Comparison of ENCODE assay signal across 20 mouse cellular contexts in the genomic region with DNA sequence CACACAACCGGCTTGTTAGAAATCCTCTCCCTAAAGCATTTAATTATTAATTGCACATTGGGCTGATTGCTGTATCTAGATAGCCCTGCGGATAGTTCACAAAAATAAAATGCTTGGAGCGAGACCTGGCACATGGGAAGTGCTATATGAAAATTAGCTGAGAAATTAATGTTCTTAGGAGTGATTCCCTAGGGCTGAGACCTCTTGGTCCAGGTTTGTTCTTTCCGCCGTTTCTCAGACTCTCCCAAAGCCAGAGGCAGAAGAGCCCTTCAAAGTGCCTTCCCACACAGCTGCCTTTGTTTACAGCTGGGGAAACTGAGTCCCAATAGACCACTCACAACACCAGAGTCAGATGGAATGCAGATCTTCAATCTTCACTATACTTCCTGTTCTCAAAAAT.
A peak's percentile ranks its signal among the peaks of the same experiment; 100 is the strongest.
DNase-seq lines count a peak whose midpoint lies in the region; ATAC-seq and TF ChIP-seq lines count a peak whose summit lies in the region.
"Had no signal": no experiment of that assay in that cellular context is flagged by ENCODE, and none has a peak within 500 bp of the region (broad histone marks: within the 10 kb centered on the region; RNA-seq: fewer than 3 reads in every experiment).

No protein-coding gene starts in this region.

- H3K9me3 ChIP-seq in intestine, embryonic 14.5 days (ENCODE audit: control insufficient read depth, low read length): no peaks in the 10 kb centered on the region
- H3K9me3 ChIP-seq in intestine, postnatal 0 days (ENCODE audit: control insufficient read depth): no peaks in the 10 kb centered on the region
- no peaks in the 10 kb centered on the region for H3K9me3 ChIP-seq in forebrain, embryonic 15.5 days
- H3K9me3 ChIP-seq in hindbrain, embryonic 16.5 days (ENCODE audit: control insufficient read depth, low read length): no peaks in the 10 kb centered on the region
- H3K9me3 ChIP-seq in midbrain, postnatal 0 days (ENCODE audit: low read length): no peaks in the 10 kb centered on the region
- no peaks in the 10 kb centered on the region for H3K9me3 ChIP-seq in lung, postnatal 0 days (ENCODE audit: low read length)
- H3K9me3 ChIP-seq: embryonic facial prominence, embryonic 12.5 days; heart, embryonic 12.5 days; limb, embryonic 12.5 days had no signal

- H3K4me2 ChIP-seq in intestine, embryonic 14.5 days (ENCODE audit: low read length): no peak overlapping the region
- no peak overlapping the region for H3K4me2 ChIP-seq in intestine, postnatal 0 days (replicated peaks; ENCODE audit: low read depth)
- peak overlapping the region; percentile 36; the same call in 1 of the 2 replicates for H3K4me2 ChIP-seq in forebrain, embryonic 15.5 days (replicated peaks)
- peak overlapping the region; percentile 48 for H3K4me2 ChIP-seq in hindbrain, embryonic 16.5 days (ENCODE audit: low read length)
- peak overlapping the region; percentile 44 for H3K4me2 ChIP-seq in midbrain, postnatal 0 days (ENCODE audit: low read depth, low read length, poor library complexity, severe bottlenecking)
- no peak overlapping the region for H3K4me2 ChIP-seq in lung, postnatal 0 days (replicated peaks; ENCODE audit: low read depth, low read length)

- WGBS in intestine, embryonic 14.5 days: 44% methylated on average over 5 of the region's 5 CpGs
- WGBS in intestine, postnatal 0 days: 46% methylated on average over 5 of the region's 5 CpGs
- 12% methylated on average over 5 of the region's 5 CpGs for WGBS in forebrain, embryonic 15.5 days
- 15% methylated on average over 5 of the region's 5 CpGs for WGBS in hindbrain, embryonic 16.5 days
- WGBS in midbrain, postnatal 0 days: 16% methylated on average over 5 of the region's 5 CpGs
- 44% methylated on average over 5 of the region's 5 CpGs for WGBS in lung, postnatal 0 days

- no peak for ATAC-seq in intestine, embryonic 14.5 days (replicated peaks; ENCODE audit: low FRiP score, low TSS enrichment, low read depth)
- ATAC-seq in intestine, postnatal 0 days: no peak
- ATAC-seq in forebrain, embryonic 15.5 days (replicated peaks): peak; percentile 1; the same call in 1 of the 2 replicates
- ATAC-seq in hindbrain, embryonic 16.5 days: no peak
- no peak for ATAC-seq in midbrain, postnatal 0 days (ENCODE audit: low FRiP score)
- no peak for ATAC-seq in lung, postnatal 0 days
- ATAC-seq: activated CD4-positive, CD25-positive, alpha-beta regulatory T cell, adult 4 months had no signal

- 0 out of 2 replicates have a peak, but pooled peaks cover 4% of the 10 kb centered on the region for H3K27me3 ChIP-seq in intestine, embryonic 14.5 days (replicated peaks; ENCODE audit: control insufficient read depth, insufficient read depth, low read length)
- H3K27me3 ChIP-seq in intestine, postnatal 0 days (replicated peaks; ENCODE audit: control insufficient read depth, insufficient read depth, low read length): 0 out of 2 replicates have a peak, but pooled peaks cover 7% of the 10 kb centered on the region
- H3K27me3 ChIP-seq in forebrain, embryonic 15.5 days: no peaks in the 10 kb centered on the region
- H3K27me3 ChIP-seq in hindbrain, embryonic 16.5 days (replicated peaks; ENCODE audit: control insufficient read depth, insufficient read depth, low read length): no peaks in the 10 kb centered on the region
- no peaks in the 10 kb centered on the region for H3K27me3 ChIP-seq in midbrain, postnatal 0 days (ENCODE audit: insufficient read depth, low read length)
- H3K27me3 ChIP-seq in lung, postnatal 0 days (replicated peaks; ENCODE audit: insufficient read depth, low read length): no peaks in the 10 kb centered on the region

- H3K4me1 ChIP-seq in intestine, embryonic 14.5 days (replicated peaks; ENCODE audit: control insufficient read depth, insufficient read depth, low read length): no peaks in the 10 kb centered on the region; the same call in 1 of the 2 replicates
- H3K4me1 ChIP-seq in intestine, postnatal 0 days (replicated peaks; ENCODE audit: control insufficient read depth, insufficient read depth, low read length): no peaks in the 10 kb centered on the region
- H3K4me1 ChIP-seq in forebrain, embryonic 15.5 days: peaks cover 32% of the 10 kb centered on the region
- H3K4me1 ChIP-seq in hindbrain, embryonic 16.5 days (ENCODE audit: control insufficient read depth, insufficient read depth, low read depth, low read length): peaks cover 34% of the 10 kb centered on the region
- peaks cover 10% of the 10 kb centered on the region for H3K4me1 ChIP-seq in midbrain, postnatal 0 days (ENCODE audit: insufficient read depth, low read length)
- H3K4me1 ChIP-seq in lung, postnatal 0 days (ENCODE audit: insufficient read depth, low read depth, low read length): no peaks in the 10 kb centered on the region

- no peak overlapping the region for H3K27ac ChIP-seq in intestine, embryonic 14.5 days (ENCODE audit: low read depth)
- H3K27ac ChIP-seq in intestine, postnatal 0 days (ENCODE audit: low read depth, low read length): no peak overlapping the region
- peak overlapping the region; percentile 79 for H3K27ac ChIP-seq in forebrain, embryonic 15.5 days (replicated peaks)
- H3K27ac ChIP-seq in hindbrain, embryonic 16.5 days (ENCODE audit: low read depth, low read length): no peak overlapping the region; the same call in 1 of the 2 replicates
- H3K27ac ChIP-seq in midbrain, postnatal 0 days (ENCODE audit: low read depth, low read length): peak overlapping the region; percentile 68
- H3K27ac ChIP-seq in lung, postnatal 0 days (ENCODE audit: low read length): no peak overlapping the region
- H3K27ac ChIP-seq: embryonic facial prominence, embryonic 12.5 days; limb, embryonic 12.5 days; macrophage had no signal

- TF ChIP-seq EP300 in lung, postnatal 0 days (IDR thresholded peaks at IDR 0.05): no peak

- DNase-seq in intestine, embryonic 14.5 days (ENCODE audit: low spot score): peak; percentile 43
- DNase-seq in midbrain, postnatal 0 days (ENCODE audit: low spot score): no peak
- DNase-seq in cerebellum, adult 11 months: no peak
- DNase-seq in adrenal gland, postnatal 4 days (ENCODE audit: low spot score in 2 of 2): no peak
- no peak for DNase-seq in lung, postnatal 0 days (ENCODE audit: low spot score)
- DNase-seq: adrenal gland, postnatal 25 days; gastrocnemius, postnatal 10 days; heart, postnatal 36 days; kidney, adult 9 months; kidney, postnatal 4 days; layer of hippocampus, postnatal 36 days; thymus, adult 18-20 months had no signal

- no peak for TF ChIP-seq CTCF in intestine, postnatal 0 days (IDR thresholded peaks at IDR 0.05; ENCODE audit: low read depth)
- no peak for TF ChIP-seq CTCF in midbrain, postnatal 0 days (IDR thresholded peaks at IDR 0.05)
- TF ChIP-seq CTCF in lung, postnatal 0 days (IDR thresholded peaks at IDR 0.05): no peak

- H3K4me3 ChIP-seq in intestine, embryonic 14.5 days (ENCODE audit: low read depth, low read length): no peak overlapping the region
- H3K4me3 ChIP-seq in intestine, postnatal 0 days (ENCODE audit: low read depth, low read length): no peak overlapping the region
- no peak overlapping the region for H3K4me3 ChIP-seq in forebrain, embryonic 15.5 days
- no peak overlapping the region for H3K4me3 ChIP-seq in hindbrain, embryonic 16.5 days (ENCODE audit: low read length)
- H3K4me3 ChIP-seq in midbrain, postnatal 0 days (ENCODE audit: low read depth, low read length): no peak overlapping the region
- H3K4me3 ChIP-seq in lung, postnatal 0 days (ENCODE audit: low read depth, low read length): no peak overlapping the region
- H3K4me3 ChIP-seq: embryonic facial prominence, embryonic 12.5 days; heart, embryonic 12.5 days; limb, embryonic 12.5 days had no signal

- H3K9ac ChIP-seq in intestine, embryonic 14.5 days (ENCODE audit: low read length): no peak overlapping the region
- H3K9ac ChIP-seq in intestine, postnatal 0 days (ENCODE audit: low read depth, low read length): no peak overlapping the region
- 0 out of 2 replicates have a peak overlapping the region, but pooled peaks have one; percentile 28 for H3K9ac ChIP-seq in forebrain, embryonic 15.5 days (replicated peaks)
- H3K9ac ChIP-seq in hindbrain, embryonic 16.5 days (ENCODE audit: low read depth, low read length): no peak overlapping the region
- no peak overlapping the region for H3K9ac ChIP-seq in midbrain, postnatal 0 days (replicated peaks; ENCODE audit: low read length, poor library complexity, severe bottlenecking)
- H3K9ac ChIP-seq in lung, postnatal 0 days (replicated peaks; ENCODE audit: low read depth): no peak overlapping the region
- H3K9ac ChIP-seq: embryonic facial prominence, embryonic 12.5 days; heart, embryonic 12.5 days; limb, embryonic 12.5 days had no signal

- no peaks in the 10 kb centered on the region for H3K36me3 ChIP-seq in intestine, embryonic 14.5 days (ENCODE audit: control insufficient read depth, insufficient read depth, low read length)
- no peaks in the 10 kb centered on the region for H3K36me3 ChIP-seq in intestine, postnatal 0 days (ENCODE audit: control insufficient read depth, insufficient read depth)
- H3K36me3 ChIP-seq in forebrain, embryonic 15.5 days: no peaks in the 10 kb centered on the region
- no peaks in the 10 kb centered on the region for H3K36me3 ChIP-seq in hindbrain, embryonic 16.5 days (ENCODE audit: control insufficient read depth, insufficient read depth, low read length)
- H3K36me3 ChIP-seq in midbrain, postnatal 0 days (ENCODE audit: insufficient read depth, low read length): no peaks in the 10 kb centered on the region
- H3K36me3 ChIP-seq in lung, postnatal 0 days (ENCODE audit: insufficient read depth, low read length): no peaks in the 10 kb centered on the region
- H3K36me3 ChIP-seq: embryonic facial prominence, embryonic 12.5 days; heart, embryonic 12.5 days; limb, embryonic 12.5 days had no signal

Comparison
In these comparisons a context has a peak if more than half of its experiments do, and no peak if none do; other contexts are left out.
1. H3K27ac ChIP-seq: peak in forebrain, embryonic 15.5 days (single experiment) and midbrain, postnatal 0 days (single experiment); none in intestine, embryonic 14.5 days (single experiment), intestine, postnatal 0 days (single experiment), hindbrain, embryonic 16.5 days (single experiment) and lung, postnatal 0 days (single experiment).
2. H3K4me2 ChIP-seq: peak in forebrain, embryonic 15.5 days (single experiment), hindbrain, embryonic 16.5 days (single experiment) and midbrain, postnatal 0 days (single experiment); none in intestine, embryonic 14.5 days (single experiment), intestine, postnatal 0 days (single experiment) and lung, postnatal 0 days (single experiment).